Mouse (Mus musculus) brain, embryonic 14.5 days (tissue): Measurements from ENCODE around the gene Lad1. TPM values are rescaled to one million over a fixed set of nuclear protein-coding genes. Genes with fewer than 3 reads are reported as not detected.
A peak's percentile ranks its signal among the peaks of the same experiment; 100 is the strongest.

Source experiments
- DNase-seq: peaks from one replicate; pipeline ENCODE4 v3.0.0-alpha.2; 2011; ENCODE audit warnings: low read depth
- CTCF ChIP-seq: fragments of 200-500 bp; IDR thresholded peaks from 2 replicates; pipeline ENCODE4 v1.5.1; 2012; ENCODE audit warnings: inconsistent platforms, mild to moderate bottlenecking, moderate library complexity, borderline replicate concordance; ENCODE audit not compliant: insufficient read depth, insufficient read length; ENCODE audit errors: extremely low read depth
- POLR2A ChIP-seq: fragments of 200-500 bp; IDR thresholded peaks from 2 replicates; pipeline ENCODE4 v1.6.1; 2012; ENCODE audit warnings: mild to moderate bottlenecking, inconsistent platforms, borderline replicate concordance; ENCODE audit not compliant: poor library complexity, insufficient read depth, insufficient read length, severe bottlenecking; ENCODE audit errors: extremely low read depth
- polyA plus RNA-seq: library from polyadenylated mRNA; depleted of rRNA; stranded (reverse); fragments of >200 nt; gene quantifications from 2 replicates; pipeline ENCODE4 v1.2.3, GENCODE M21; 2012

Lad1 gene
- polyA plus RNA-seq, 1 experiment: 0.81 TPM

GRCm38 (mm10) chr1:135811016-135811646 lies 7.3 kb upstream of the Lad1 start:
- peak; percentile 100 for TF ChIP-seq CTCF
- no peak for TF ChIP-seq POLR2A
- DNase-seq: peak; percentile 74

- DNase-seq: no peak
- no peak for TF ChIP-seq CTCF
- no peak for TF ChIP-seq POLR2A
These were observed 6.2 kb upstream of the Lad1 start for GRCm38 (mm10) chr1:135812205-135812604.

- DNase-seq: no peak
- no peak for TF ChIP-seq CTCF
- TF ChIP-seq POLR2A: no peak
These were observed 5.8 kb upstream of the Lad1 start for GRCm38 (mm10) chr1:135812618-135813017.

GRCm38 (mm10) chr1:135813071-135813470 lies 5.3 kb upstream of the Lad1 start:
- no peak for TF ChIP-seq POLR2A
- TF ChIP-seq CTCF: no peak
- peak; percentile 55 for DNase-seq

- DNase-seq: no peak
- TF ChIP-seq POLR2A: no peak
- TF ChIP-seq CTCF: no peak
These were observed 4.6 kb upstream of the Lad1 start for GRCm38 (mm10) chr1:135813687-135814395.

GRCm38 (mm10) chr1:135814531-135814930 lies 3.9 kb upstream of the Lad1 start:
- DNase-seq: no peak
- TF ChIP-seq POLR2A (no peak), CTCF (no peak)

GRCm38 (mm10) chr1:135817595-135817994 lies 803 bp upstream of the Lad1 start:
- TF ChIP-seq POLR2A (no peak), CTCF (no peak)
- DNase-seq: no peak

GRCm38 (mm10) chr1:135820071-135820470 lies 1.7 kb downstream of the Lad1 start:
- no peak for DNase-seq
- TF ChIP-seq CTCF (no peak), POLR2A (no peak)

GRCm38 (mm10) chr1:135820736-135821364 lies 2.5 kb downstream of the Lad1 start:
- TF ChIP-seq CTCF: no peak
- no peak for TF ChIP-seq POLR2A
- no peak for DNase-seq

GRCm38 (mm10) chr1:135821780-135822179 lies 3.4 kb downstream of the Lad1 start:
- no peak for TF ChIP-seq POLR2A
- no peak for TF ChIP-seq CTCF
- no peak for DNase-seq

GRCm38 (mm10) chr1:135828918-135829317 lies 10.5 kb downstream of the Lad1 start:
- TF ChIP-seq POLR2A: no peak
- TF ChIP-seq CTCF: peak; percentile 55; the same call in 1 of the 2 replicates
- DNase-seq: peak; percentile 56
